ENCODE assay signal across 18 mouse cellular contexts in the genomic region with DNA sequence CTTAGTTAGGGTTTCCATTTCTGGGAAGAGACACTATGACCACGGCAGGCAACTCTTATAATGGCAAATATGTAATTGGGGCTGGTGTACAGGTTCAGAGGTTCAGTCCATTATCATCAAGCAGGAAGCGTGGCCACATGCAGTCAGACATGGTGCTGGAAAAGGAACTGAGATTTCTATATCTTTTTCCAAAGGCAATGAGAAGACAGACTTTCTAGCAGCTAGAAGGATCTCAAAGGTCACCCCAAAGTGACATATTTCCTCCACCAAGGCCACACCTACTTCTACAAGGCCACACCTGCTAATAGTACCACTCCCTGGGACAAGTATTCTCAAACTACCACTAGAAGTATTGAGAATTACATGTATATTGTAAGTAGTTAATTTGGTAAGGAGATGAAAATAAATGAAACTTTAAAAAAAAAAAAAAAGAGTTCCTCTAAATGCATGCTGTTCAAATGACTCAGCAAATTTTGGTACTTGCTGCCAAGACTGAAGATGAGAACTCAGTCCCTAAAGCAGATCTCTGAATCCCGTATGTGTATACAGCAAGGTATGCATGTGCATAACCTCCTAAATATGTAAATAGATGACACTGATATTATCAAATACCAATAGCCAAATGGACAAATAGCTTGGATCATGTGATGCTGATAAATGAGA.
"Had no signal": no experiment of that assay in that cellular context is flagged by ENCODE, and none has a peak within 500 bp of the region (broad histone marks: within the 10 kb centered on the region; RNA-seq: fewer than 3 reads in every experiment).

No protein-coding gene starts in this region.

- H3K9ac ChIP-seq: limb, embryonic 12.5 days; liver, embryonic 15.5 days; midbrain, embryonic 12.5 days; neural tube, embryonic 13.5 days; stomach, embryonic 15.5 days had no signal

- H3K27ac ChIP-seq: limb, embryonic 12.5 days; liver, embryonic 15.5 days; midbrain, embryonic 12.5 days; neural tube, embryonic 13.5 days; stomach, embryonic 15.5 days had no signal

- H3K4me2 ChIP-seq: limb, embryonic 12.5 days; liver, embryonic 15.5 days; midbrain, embryonic 12.5 days; neural tube, embryonic 13.5 days; stomach, embryonic 15.5 days had no signal

- ATAC-seq: lung, postnatal 0 days; midbrain, embryonic 16.5 days had no signal

- H3K4me1 ChIP-seq: limb, embryonic 12.5 days; liver, embryonic 15.5 days; midbrain, embryonic 12.5 days; neural tube, embryonic 13.5 days; stomach, embryonic 15.5 days had no signal

- H3K9me3 ChIP-seq: limb, embryonic 12.5 days; liver, embryonic 15.5 days; midbrain, embryonic 12.5 days; neural tube, embryonic 13.5 days; stomach, embryonic 15.5 days had no signal

- H3K4me3 ChIP-seq: limb, embryonic 12.5 days; liver, embryonic 15.5 days; midbrain, embryonic 12.5 days; neural tube, embryonic 13.5 days; stomach, embryonic 15.5 days had no signal

- DNase-seq: kidney, adult 18-20 months; kidney, postnatal 10 days; kidney, postnatal 4 days; layer of hippocampus, adult 9-11 months; layer of hippocampus, postnatal 36 days; liver; lung, adult 2 months; lung, postnatal 36 days; right cerebral cortex, postnatal 14 days; thymus, adult 2 months; thymus, postnatal 36 days had no signal

- H3K36me3 ChIP-seq: limb, embryonic 12.5 days; liver, embryonic 15.5 days; midbrain, embryonic 12.5 days; neural tube, embryonic 13.5 days; stomach, embryonic 15.5 days had no signal

- H3K27me3 ChIP-seq: limb, embryonic 12.5 days; liver, embryonic 15.5 days; midbrain, embryonic 12.5 days; neural tube, embryonic 13.5 days; stomach, embryonic 15.5 days had no signal
